Mouse (Mus musculus) G1E (cell line): ENCODE results near the gene Gpsm1.

Source experiments
- CTCF ChIP-seq: IDR thresholded peaks from 2 replicates; pipeline ENCODE4 v1.5.1; 2012; ENCODE audit warnings: low read depth, low read length, inconsistent platforms, mixed read lengths
- GATA1 ChIP-seq: IDR thresholded peaks from 2 replicates; pipeline ENCODE4 v1.6.1; 2012; ENCODE audit warnings: borderline replicate concordance, low read length, inconsistent platforms, mixed read lengths
- GATA2 ChIP-seq: IDR thresholded peaks from 2 replicates; pipeline ENCODE4 v1.6.1; 2012; ENCODE audit warnings: low read depth, low read length, inconsistent platforms, borderline replicate concordance
- POLR2AphosphoS5 ChIP-seq: IDR thresholded peaks from 2 replicates; pipeline ENCODE4 v1.6.1; 2012; ENCODE audit warnings: low read depth, low read length, inconsistent platforms; ENCODE audit not compliant: insufficient replicate concordance
- TAL1 ChIP-seq: conservative IDR thresholded peaks from 2 replicates; pipeline ENCODE4 v1.6.1; 2012; ENCODE audit warnings: low read depth, low read length, inconsistent platforms, mixed read lengths

DNA sequence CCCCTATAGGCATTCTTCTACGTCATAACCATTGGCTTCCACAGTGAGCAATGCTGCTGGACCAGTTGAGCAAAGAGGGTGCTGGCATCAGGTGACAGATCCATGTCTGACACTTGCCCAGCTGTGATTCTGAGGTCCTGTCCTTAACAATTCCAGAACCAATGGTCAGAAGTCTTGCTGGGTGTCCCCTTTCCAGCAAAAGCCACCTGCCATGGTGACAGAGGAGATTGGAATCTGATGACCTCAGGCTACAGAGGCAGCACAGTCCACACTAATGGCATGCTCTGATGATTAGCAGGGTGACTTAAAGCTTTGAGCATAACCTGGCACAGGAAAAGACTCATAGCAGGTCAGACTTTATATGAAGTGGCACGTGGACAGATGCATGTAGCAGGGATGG lies 9.8 kb upstream of the Gpsm1 start:
- no peak for TF ChIP-seq CTCF
- no peak for TF ChIP-seq TAL1
- TF ChIP-seq GATA1, result no peak
- no peak for TF ChIP-seq POLR2AphosphoS5
- no peak for TF ChIP-seq GATA2
